Mouse (Mus musculus): Measurements from ENCODE around the gene Gm10337. TPM values are rescaled to one million over a fixed set of nuclear protein-coding genes. Genes with fewer than 3 reads are reported as not detected.

Gm10337 gene
- polyA plus RNA-seq, 2 experiments, result not detected

- H3K27ac ChIP-seq, result no peak overlapping the region
- no peaks in the 10 kb centered on the region for H3K9me3 ChIP-seq (ENCODE audit: control insufficient read depth, low read length)
- no peak overlapping the region for H3K4me3 ChIP-seq (ENCODE audit: insufficient read depth in 1 of 2, low read depth in 2 of 2, low read length in 2 of 2)
- ATAC-seq (ENCODE audit: insufficient read depth) (no peak), DNase-seq (ENCODE audit: low read depth in 3 of 3, low spot score in 3 of 3) (no peak)
- H3K4me2 ChIP-seq (ENCODE audit: low read depth), result no peak overlapping the region
- WGBS (ENCODE audit: insufficient replicate concordance), result 77% methylated on average over 2 of the region's 2 CpGs
- peaks cover 50% of the 10 kb centered on the region for H3K36me3 ChIP-seq (replicated peaks; ENCODE audit: control insufficient read depth, insufficient read depth, low read depth)
- no peaks in the 10 kb centered on the region for H3K27me3 ChIP-seq (ENCODE audit: control insufficient read depth, insufficient read depth, low read length)
- peaks cover 6 to 7% of the 10 kb centered on the region in 2 experiments; a peak in 3 of 4 replicates for H3K4me1 ChIP-seq (replicated peaks; ENCODE audit: control insufficient read depth in 2 of 2, insufficient read depth in 2 of 2, low read length in 1 of 2)
- H3K9ac ChIP-seq (replicated peaks), result no peak overlapping the region
- TF ChIP-seq CTCF (IDR thresholded peaks at IDR 0.05; ENCODE audit: low read depth) (no peak), EP300 (IDR thresholded peaks at IDR 0.05; ENCODE audit: low read depth) (no peak)
Measured at GRCm38 (mm10) chr15:102473246-102473645, 30.3 kb upstream of the Gm10337 start.

GRCm38 (mm10) chr15:102474520-102474919 is 29.0 kb upstream of the Gm10337 start:
- no peak for ATAC-seq (ENCODE audit: insufficient read depth)
- peaks cover 62% of the 10 kb centered on the region for H3K36me3 ChIP-seq (replicated peaks; ENCODE audit: control insufficient read depth, insufficient read depth, low read depth)
- no peak overlapping the region for H3K9ac ChIP-seq (replicated peaks)
- no peaks in the 10 kb centered on the region for H3K9me3 ChIP-seq (ENCODE audit: control insufficient read depth, low read length)
- no peak overlapping the region for H3K4me2 ChIP-seq (ENCODE audit: low read depth)
- no peak for DNase-seq (ENCODE audit: low read depth in 3 of 3, low spot score in 3 of 3)
- no peaks in the 10 kb centered on the region for H3K27me3 ChIP-seq (ENCODE audit: control insufficient read depth, insufficient read depth, low read length)
- 86% methylated on average over 2 of the region's 2 CpGs for WGBS (ENCODE audit: insufficient replicate concordance)
- H3K4me1 ChIP-seq (replicated peaks; ENCODE audit: control insufficient read depth in 2 of 2, insufficient read depth in 2 of 2, low read length in 1 of 2), result peaks cover 6 to 7% of the 10 kb centered on the region in 2 experiments; a peak in 3 of 4 replicates
- TF ChIP-seq EP300 (IDR thresholded peaks at IDR 0.05; ENCODE audit: low read depth) (no peak), CTCF (IDR thresholded peaks at IDR 0.05; ENCODE audit: low read depth) (no peak)
- no peak overlapping the region for H3K27ac ChIP-seq
- H3K4me3 ChIP-seq (ENCODE audit: insufficient read depth in 1 of 2, low read depth in 2 of 2, low read length in 2 of 2), result no peak overlapping the region

GRCm38 (mm10) chr15:102483136-102483535 is 20.4 kb upstream of the Gm10337 start:
- TF ChIP-seq EP300 (IDR thresholded peaks at IDR 0.05; ENCODE audit: low read depth) (no peak), CTCF (IDR thresholded peaks at IDR 0.05; ENCODE audit: low read depth) (no peak)
- Histone ChIP-seq H3K4me2 (ENCODE audit: low read depth) (no peak overlapping the region), H3K9me3 (ENCODE audit: control insufficient read depth, low read length) (no peaks in the 10 kb centered on the region), H3K27ac (no peak overlapping the region), H3K27me3 (ENCODE audit: control insufficient read depth, insufficient read depth, low read length) (no peaks in the 10 kb centered on the region), H3K4me1 (replicated peaks; ENCODE audit: control insufficient read depth in 2 of 2, insufficient read depth in 2 of 2, low read length in 1 of 2) (no peaks in the 10 kb centered on the region), H3K4me3 (ENCODE audit: insufficient read depth in 1 of 2, low read depth in 2 of 2, low read length in 2 of 2) (no peak overlapping the region), H3K36me3 (replicated peaks; ENCODE audit: control insufficient read depth, insufficient read depth, low read depth) (peaks cover 82% of the 10 kb centered on the region), H3K9ac (replicated peaks) (no peak overlapping the region)
- DNase-seq (ENCODE audit: low read depth in 3 of 3, low spot score in 3 of 3), result no peak
- 87% methylated on average over 3 of the region's 3 CpGs for WGBS (ENCODE audit: insufficient replicate concordance)
- no peak for ATAC-seq (ENCODE audit: insufficient read depth)

- Histone ChIP-seq H3K36me3 (replicated peaks; ENCODE audit: control insufficient read depth, insufficient read depth, low read depth) (peaks cover 89% of the 10 kb centered on the region), H3K9me3 (ENCODE audit: control insufficient read depth, low read length) (no peaks in the 10 kb centered on the region), H3K4me3 (ENCODE audit: insufficient read depth in 1 of 2, low read depth in 2 of 2, low read length in 2 of 2) (no peak overlapping the region), H3K9ac (replicated peaks) (no peak overlapping the region), H3K4me1 (replicated peaks; ENCODE audit: control insufficient read depth in 2 of 2, insufficient read depth in 2 of 2, low read length in 1 of 2) (no peaks in the 10 kb centered on the region), H3K27me3 (ENCODE audit: control insufficient read depth, insufficient read depth, low read length) (no peaks in the 10 kb centered on the region), H3K27ac (no peak overlapping the region), H3K4me2 (ENCODE audit: low read depth) (no peak overlapping the region)
- WGBS (ENCODE audit: insufficient replicate concordance), result 91% methylated on average over 12 of the region's 12 CpGs
- DNase-seq (ENCODE audit: low read depth in 3 of 3, low spot score in 3 of 3), result no peak
- ATAC-seq (ENCODE audit: insufficient read depth), result 0 out of 2 replicates have a peak, but pooled peaks have one; percentile 23
- TF ChIP-seq CTCF (IDR thresholded peaks at IDR 0.05; ENCODE audit: low read depth), result no peak
Measured at GRCm38 (mm10) chr15:102485853-102486252, 17.7 kb upstream of the Gm10337 start.

- WGBS (ENCODE audit: insufficient replicate concordance), result 61% methylated on average over 1 of the region's 1 CpGs
Measured at GRCm38 (mm10) chr15:102487664-102488063, 15.9 kb upstream of the Gm10337 start.

More at GRCm38 (mm10) chr15:102487664-102488063, 15.9 kb upstream of the Gm10337 start:
- Histone ChIP-seq H3K27ac (no peak overlapping the region), H3K36me3 (replicated peaks; ENCODE audit: control insufficient read depth, insufficient read depth, low read depth) (peaks cover 84% of the 10 kb centered on the region), H3K4me1 (replicated peaks; ENCODE audit: control insufficient read depth in 2 of 2, insufficient read depth in 2 of 2, low read length in 1 of 2) (no peaks in the 10 kb centered on the region), H3K4me3 (ENCODE audit: insufficient read depth in 1 of 2, low read depth in 2 of 2, low read length in 2 of 2) (no peak overlapping the region), H3K9me3 (ENCODE audit: control insufficient read depth, low read length) (no peaks in the 10 kb centered on the region), H3K4me2 (ENCODE audit: low read depth) (no peak overlapping the region), H3K27me3 (ENCODE audit: control insufficient read depth, insufficient read depth, low read length) (no peaks in the 10 kb centered on the region), H3K9ac (replicated peaks) (no peak overlapping the region)
- DNase-seq (ENCODE audit: low read depth in 3 of 3, low spot score in 3 of 3) (no peak), ATAC-seq (ENCODE audit: insufficient read depth) (no peak)
- TF ChIP-seq CTCF (IDR thresholded peaks at IDR 0.05; ENCODE audit: low read depth) (no peak), EP300 (IDR thresholded peaks at IDR 0.05; ENCODE audit: low read depth) (no peak)

Measured in liver, embryonic 14.5 days (tissue).